Mouse (Mus musculus) heart, postnatal 0 days (tissue): ENCODE data around the gene Tmem63a. TPM values are rescaled to one million over a fixed set of nuclear protein-coding genes. Genes with fewer than 3 reads are reported as not detected.
A peak's percentile ranks its signal among the peaks of the same experiment; 100 is the strongest.

Source experiments
- ATAC-seq: fragments of 200-750 bp; cut with Nextera tagmentation; 2 replicates; pipeline ENCODE4 v1.8.0; 2017; ENCODE audit warnings: low read depth, moderate number of reproducible peaks, moderate library complexity; ENCODE audit not compliant: insufficient read depth
- DNase-seq: peaks from one replicate; pipeline ENCODE4 v3.0.0-alpha.2; 2016; ENCODE audit warnings: low spot score
- H3K27ac ChIP-seq: fragments of 300-500 bp; sonication (generic); 2 replicates; pipeline ENCODE4 v1.5.1; 2014; ENCODE audit warnings: low read depth, mild to moderate bottlenecking
- H3K27me3 ChIP-seq: fragments of 300-500 bp; sonication (generic); 2 replicates; pipeline ENCODE4 v1.6.1; 2014; ENCODE audit warnings: low read length, mixed read lengths; ENCODE audit not compliant: control insufficient read depth, insufficient read depth
- H3K36me3 ChIP-seq: fragments of 300-500 bp; sonication (generic); replicated peaks from 2 replicates; pipeline ENCODE4 v1.6.1; 2014; ENCODE audit warnings: low read length, mixed read lengths; ENCODE audit not compliant: control insufficient read depth, insufficient read depth
- H3K4me1 ChIP-seq: fragments of 300-500 bp; sonication (generic); 2 replicates; pipeline ENCODE4 v1.6.1; 2014; ENCODE audit warnings: antibody characterized with exemption; ENCODE audit not compliant: control insufficient read depth, insufficient read depth
- H3K4me2 ChIP-seq: fragments of 300-500 bp; sonication (generic); 2 replicates; pipeline ENCODE4 v1.6.1; 2014; ENCODE audit warnings: low read depth, mild to moderate bottlenecking, low read length, moderate library complexity
- H3K4me3 ChIP-seq: fragments of 300-500 bp; sonication (generic); 2 replicates; pipeline ENCODE4 v1.5.1; 2014; ENCODE audit warnings: low read depth, low read length
- H3K9ac ChIP-seq: fragments of 300-500 bp; sonication (generic); replicated peaks from 2 replicates; pipeline ENCODE4 v1.6.1; 2014; ENCODE audit warnings: low read depth, low read length, mixed read lengths
- H3K9me3 ChIP-seq: fragments of 300-500 bp; sonication (generic); replicated peaks from 2 replicates; pipeline ENCODE4 v1.6.1; 2016; ENCODE audit warnings: low read length; ENCODE audit not compliant: control insufficient read depth
- CTCF ChIP-seq: IDR thresholded peaks from 2 replicates; pipeline ENCODE4 v1.5.1; 2016; ENCODE audit warnings: antibody characterized with exemption, control low read depth, low read depth
- EP300 ChIP-seq: IDR thresholded peaks from 2 replicates; pipeline ENCODE4 v1.6.1; 2016; ENCODE audit warnings: antibody characterized with exemption, low read depth
- WGBS: fragments of 180-500 bp; shearing (Covaris S2); extraction: QIAGEN DNeasy Blood & Tissue Kit; methylation state at CpG from one replicate; pipeline ENCODE4 v1.1.7; 2014; 5-methylcytosine and 5-hydroxymethylcytosine counted together
- polyA plus RNA-seq: library from polyadenylated mRNA; unstranded; fragments of >200 nt; fragmentation: Nextera tagmentation; extraction: Ambion mirVana; gene quantifications from 2 replicates; pipeline ENCODE4 v1.2.1, GENCODE M21; 2015
- total RNA-seq: library from RNA; depleted of rRNA; stranded (reverse); fragments of >200 nt; gene quantifications from 2 replicates; pipeline ENCODE4 v1.2.3, GENCODE M21; 2014; ENCODE audit warnings: low replicate concordance

Tmem63a gene
- total and polyA plus RNA-seq, 2 experiments from 2014 or later: 9.6 to 17.2 TPM

GRCm38 (mm10) chr1:181008266-181008665 lies 66.1 kb downstream of the Tmem63a start:
- H3K27ac ChIP-seq: no peak overlapping the region
- no peak for TF ChIP-seq CTCF
- TF ChIP-seq EP300: no peak
- no peaks in the 10 kb centered on the region for H3K27me3 ChIP-seq
- WGBS: 94% methylated on average over 2 of the region's 2 CpGs
- peaks cover 12% of the 10 kb centered on the region for H3K4me1 ChIP-seq
- no peak for DNase-seq
- no peak overlapping the region for H3K9ac ChIP-seq
- no peak overlapping the region for H3K4me3 ChIP-seq
- ATAC-seq: no peak
- no peaks in the 10 kb centered on the region for H3K9me3 ChIP-seq
- no peaks in the 10 kb centered on the region for H3K36me3 ChIP-seq
- no peak overlapping the region for H3K4me2 ChIP-seq

GRCm38 (mm10) chr1:181009011-181009590 lies 67.0 kb downstream of the Tmem63a start:
- no peak overlapping the region for H3K9ac ChIP-seq
- H3K27me3 ChIP-seq: no peaks in the 10 kb centered on the region
- no peak for TF ChIP-seq CTCF
- TF ChIP-seq EP300: no peak
- no peak for ATAC-seq
- H3K27ac ChIP-seq: peak overlapping the region; percentile 55
- WGBS: 84% methylated on average over 4 of the region's 4 CpGs
- H3K4me3 ChIP-seq: no peak overlapping the region
- H3K4me2 ChIP-seq: no peak overlapping the region
- no peak for DNase-seq
- no peaks in the 10 kb centered on the region for H3K9me3 ChIP-seq
- peaks cover 12% of the 10 kb centered on the region for H3K4me1 ChIP-seq
- H3K36me3 ChIP-seq: no peaks in the 10 kb centered on the region

GRCm38 (mm10) chr1:181009754-181010153 lies 67.6 kb downstream of the Tmem63a start:
- Histone ChIP-seq H3K4me1 (peaks cover 14% of the 10 kb centered on the region), H3K9ac (no peak overlapping the region), H3K9me3 (no peaks in the 10 kb centered on the region), H3K27ac (peak overlapping the region; percentile 55), H3K4me3 (no peak overlapping the region), H3K36me3 (no peaks in the 10 kb centered on the region), H3K27me3 (no peaks in the 10 kb centered on the region), H3K4me2 (no peak overlapping the region)
- TF ChIP-seq CTCF (no peak), EP300 (no peak)
- 7% methylated on average over 3 of the region's 3 CpGs for WGBS
- DNase-seq (peak; percentile 83), ATAC-seq (peak; percentile 90)

GRCm38 (mm10) chr1:181010171-181010932 lies 68.2 kb downstream of the Tmem63a start:
- 51% methylated on average over 4 of the region's 4 CpGs for WGBS
- DNase-seq: peak; percentile 32

GRCm38 (mm10) chr1:181011601-181012000 lies 69.5 kb downstream of the Tmem63a start:
- DNase-seq (no peak), ATAC-seq (no peak)
- Histone ChIP-seq H3K9me3 (no peaks in the 10 kb centered on the region), H3K27me3 (no peaks in the 10 kb centered on the region), H3K4me3 (no peak overlapping the region), H3K4me2 (no peak overlapping the region), H3K27ac (no peak overlapping the region), H3K4me1 (peaks cover 27% of the 10 kb centered on the region), H3K9ac (no peak overlapping the region), H3K36me3 (no peaks in the 10 kb centered on the region)
- no peak for TF ChIP-seq EP300
- TF ChIP-seq CTCF: no peak
- 78% methylated on average over 5 of the region's 5 CpGs for WGBS

More at GRCm38 (mm10) chr1:181010171-181010932, 68.2 kb downstream of the Tmem63a start:
- H3K4me1 ChIP-seq: peaks cover 19% of the 10 kb centered on the region
- no peaks in the 10 kb centered on the region for H3K9me3 ChIP-seq
- no peak overlapping the region for H3K9ac ChIP-seq
- no peak overlapping the region for H3K4me3 ChIP-seq
- TF ChIP-seq EP300 (no peak), CTCF (no peak)
- peak; percentile 15; the same call in 1 of the 2 replicates for ATAC-seq
- no peak overlapping the region for H3K4me2 ChIP-seq
- H3K27ac ChIP-seq: peak overlapping the region; percentile 55
- no peaks in the 10 kb centered on the region for H3K36me3 ChIP-seq
- no peaks in the 10 kb centered on the region for H3K27me3 ChIP-seq
